Mouse (Mus musculus) brain, embryonic 14.5 days (tissue): Measurements from ENCODE around the gene Lgi1.

Experiments
- CTCF ChIP-seq: fragments of 200-500 bp; IDR thresholded peaks from 2 replicates; pipeline ENCODE4 v1.5.1; 2012; ENCODE audit warnings: inconsistent platforms, mild to moderate bottlenecking, moderate library complexity, borderline replicate concordance; ENCODE audit not compliant: insufficient read depth, insufficient read length; ENCODE audit errors: extremely low read depth
- POLR2A ChIP-seq: fragments of 200-500 bp; IDR thresholded peaks from 2 replicates; pipeline ENCODE4 v1.6.1; 2012; ENCODE audit warnings: mild to moderate bottlenecking, inconsistent platforms, borderline replicate concordance; ENCODE audit not compliant: poor library complexity, insufficient read depth, insufficient read length, severe bottlenecking; ENCODE audit errors: extremely low read depth

- TF ChIP-seq CTCF, result no peak
- no peak for TF ChIP-seq POLR2A
Observed at GRCm38 (mm10) chr19:38354819-38355360, 90.6 kb downstream of the Lgi1 start.
